Mouse (Mus musculus): ENCODE measurements at regions not wholly inside any gene's neighbourhood (a gene's known extent, or its start where the extent isn't known, plus 50 kb on each side); places are given as distances from the start of the nearest gene placed in this dataset.

DNA sequence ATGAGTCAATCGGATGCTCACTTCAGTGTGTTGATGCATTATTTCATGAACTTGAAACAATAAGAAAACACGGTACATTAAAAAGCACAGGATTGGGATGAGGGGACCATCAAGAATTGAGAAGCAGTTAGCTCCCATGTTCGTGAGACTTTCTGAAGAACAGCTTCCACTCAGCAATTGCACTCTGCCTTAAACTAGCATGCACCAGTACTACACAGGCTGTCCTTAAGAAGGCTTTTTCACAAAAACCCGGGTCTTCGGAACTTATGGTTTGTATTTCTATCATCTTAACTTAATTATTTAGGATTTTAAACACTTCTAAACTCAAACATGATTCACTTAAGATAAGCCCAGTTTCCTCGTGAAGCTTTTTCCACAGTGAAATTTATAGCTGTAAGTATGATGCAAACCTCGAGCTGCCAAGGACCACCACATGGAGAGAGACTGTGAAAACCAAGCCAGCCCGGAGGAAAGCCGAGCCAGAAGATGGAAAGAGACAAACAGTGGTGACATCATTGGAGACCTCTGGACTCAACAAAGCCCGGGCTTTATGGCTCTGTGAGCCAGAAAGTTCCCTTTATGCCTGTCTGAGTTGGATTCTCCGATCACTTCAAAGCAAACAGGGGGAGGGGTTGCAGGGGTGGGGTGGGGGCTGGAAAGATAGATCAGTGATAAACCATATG, 162.7 kb upstream of the Atp2b1 start:
- no peak for DNase-seq (ENCODE audit: low spot score in 2 of 2)

DNA sequence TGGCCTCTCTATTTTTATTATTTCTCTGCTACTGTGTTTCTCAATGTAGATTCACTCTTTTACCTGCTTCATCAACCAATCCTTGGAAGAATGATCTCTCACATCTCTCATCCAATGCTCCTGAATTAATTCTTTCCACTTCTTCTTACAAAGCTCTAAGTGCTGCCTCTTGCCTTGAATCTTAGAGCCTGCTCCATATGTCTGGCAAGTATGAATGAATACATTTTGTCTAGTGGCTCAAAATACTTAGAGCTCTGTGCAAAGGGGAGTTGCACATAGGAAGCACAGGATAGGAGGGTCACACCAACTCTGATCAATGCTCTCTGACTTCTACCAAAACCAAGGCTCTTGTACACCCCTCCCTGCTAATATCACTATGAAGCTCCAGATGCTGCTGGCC, 153.1 kb upstream of the Atp2b1 start:
- no peak for DNase-seq (ENCODE audit: low spot score in 2 of 2)

DNA sequence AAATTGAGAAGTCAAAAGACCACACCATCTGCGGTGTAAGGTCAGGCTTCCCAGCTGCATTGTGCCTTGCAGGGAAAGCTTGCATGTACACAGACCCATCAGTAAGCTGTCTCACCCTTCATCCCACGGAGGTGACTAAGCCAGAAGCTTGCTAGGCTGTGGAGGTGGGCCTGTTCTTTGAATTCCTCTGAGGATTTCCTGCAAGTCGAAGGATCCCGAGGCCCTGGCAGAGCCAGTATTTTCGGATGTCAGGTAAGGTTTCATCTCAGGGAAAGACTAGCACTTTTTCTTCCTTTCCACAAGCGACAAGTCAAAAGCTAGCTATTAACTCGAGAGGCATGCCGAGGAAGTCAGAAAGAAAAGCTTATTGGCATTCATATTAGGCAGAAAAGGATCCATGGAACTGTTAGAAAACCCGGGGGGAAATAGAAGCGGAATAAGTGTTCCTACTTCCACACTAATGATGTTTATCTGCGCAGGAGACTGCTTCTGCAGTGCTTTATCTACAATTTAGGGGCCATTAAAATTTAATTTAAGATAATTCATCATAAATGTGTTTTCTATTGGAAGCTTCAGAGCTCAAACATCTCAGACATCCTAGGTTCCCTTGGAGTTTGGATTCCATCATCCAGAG, 148.3 kb upstream of the Atp2b1 start:
- no peak for DNase-seq (ENCODE audit: low spot score in 2 of 2)

DNA sequence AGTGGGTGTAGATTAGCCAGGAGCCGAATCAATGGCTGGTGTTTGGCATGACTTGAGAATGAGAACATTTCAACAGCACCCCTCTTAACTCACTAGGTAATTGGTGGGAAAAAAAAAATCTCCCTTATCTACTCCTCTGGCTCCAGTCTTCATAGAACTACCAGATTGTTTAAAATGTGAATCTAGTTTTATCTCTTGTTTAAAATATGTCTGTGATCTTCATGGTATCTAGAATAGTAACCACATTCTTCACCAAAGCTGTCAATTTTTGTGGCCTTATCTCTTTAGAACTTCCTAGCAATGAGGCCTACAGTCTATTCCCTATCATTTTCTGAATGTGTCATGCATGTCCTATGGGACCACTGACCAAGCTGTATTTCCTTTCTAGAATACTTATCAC, 134.4 kb upstream of the Atp2b1 start:
- no peak for DNase-seq (ENCODE audit: low spot score in 2 of 2)

DNA sequence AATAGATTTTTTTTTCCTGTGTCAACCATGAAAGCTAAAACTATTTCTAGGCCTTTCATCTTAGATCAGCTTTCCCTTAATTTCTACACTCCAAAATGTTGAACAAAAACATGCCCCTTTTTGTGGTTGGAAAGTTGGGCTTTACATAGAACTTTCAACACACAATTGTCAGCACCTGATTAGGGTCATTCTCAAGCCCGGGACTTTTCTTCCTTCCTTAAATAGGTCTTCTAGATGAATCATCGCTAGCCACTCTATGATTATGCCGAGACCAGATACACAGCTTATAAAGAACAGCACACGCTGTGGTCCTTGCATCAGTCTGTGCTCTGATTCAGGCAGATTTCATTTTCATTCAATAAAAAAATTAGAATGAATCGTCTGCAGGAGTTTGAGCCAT, 133.3 kb upstream of the Atp2b1 start:
- no peak for DNase-seq (ENCODE audit: low spot score in 2 of 2)

DNA sequence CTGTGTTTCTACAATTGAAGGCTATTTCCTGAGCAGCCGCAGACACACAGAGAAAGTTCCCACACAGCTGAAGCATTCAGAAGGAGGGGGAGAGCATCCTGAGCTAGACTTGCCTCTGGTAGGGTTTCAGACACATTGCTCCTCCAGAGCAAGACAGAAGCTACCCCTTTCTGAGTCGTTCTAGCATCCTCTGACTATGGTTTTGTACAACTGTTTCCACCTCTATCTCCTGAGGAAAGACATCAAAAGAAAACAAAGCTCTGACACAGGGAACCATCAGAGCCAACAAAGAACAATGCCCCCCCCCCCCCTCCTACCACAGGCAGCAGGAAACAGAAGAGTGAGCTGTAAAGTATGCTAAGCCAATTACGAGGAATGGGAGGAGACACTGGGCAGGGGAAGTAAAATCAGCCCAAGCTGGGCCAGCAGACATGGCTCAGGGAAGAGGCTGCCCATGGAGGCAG, 132.3 kb upstream of the Atp2b1 start:
- no peak for DNase-seq (ENCODE audit: low spot score in 2 of 2)

DNA sequence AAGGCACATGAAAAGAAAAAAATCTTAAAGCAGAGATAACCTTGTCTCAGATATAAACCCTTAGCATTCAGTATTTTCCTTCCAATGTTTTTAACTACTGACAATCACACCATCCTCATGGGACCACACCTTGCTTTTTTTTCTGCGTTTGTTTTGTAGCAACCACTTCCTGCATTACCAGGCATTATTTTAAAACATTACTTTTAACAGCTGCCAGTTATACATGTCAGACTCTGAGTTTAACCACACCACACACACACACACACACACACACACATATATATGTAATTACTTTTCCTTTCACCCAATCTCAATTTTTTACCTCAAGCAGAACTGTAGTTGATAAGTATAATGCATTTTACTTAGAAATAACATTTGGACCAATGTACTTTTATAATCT, 128.8 kb upstream of the Atp2b1 start:
- no peak for DNase-seq (ENCODE audit: low spot score in 2 of 2)

DNA sequence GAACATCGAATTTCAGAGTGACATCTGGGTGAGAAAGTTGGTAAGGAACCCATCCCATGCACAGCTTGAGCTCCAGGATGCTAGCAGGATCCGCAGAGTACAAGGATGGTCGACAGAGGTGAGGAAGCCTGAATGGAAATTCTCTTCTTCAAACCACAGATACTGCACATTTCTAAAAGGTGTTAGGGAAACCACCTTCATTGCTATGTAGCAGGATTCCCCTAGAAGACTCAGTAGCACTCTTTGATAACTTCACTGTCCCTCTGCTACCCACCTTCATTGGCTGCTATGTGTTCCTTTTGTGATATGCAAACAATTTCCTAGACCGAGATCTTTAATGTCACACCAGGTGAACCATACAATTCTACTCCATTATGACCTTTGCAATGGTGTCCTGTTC, 128.1 kb upstream of the Atp2b1 start:
- DNase-seq (ENCODE audit: low spot score in 2 of 2), result no peak

DNA sequence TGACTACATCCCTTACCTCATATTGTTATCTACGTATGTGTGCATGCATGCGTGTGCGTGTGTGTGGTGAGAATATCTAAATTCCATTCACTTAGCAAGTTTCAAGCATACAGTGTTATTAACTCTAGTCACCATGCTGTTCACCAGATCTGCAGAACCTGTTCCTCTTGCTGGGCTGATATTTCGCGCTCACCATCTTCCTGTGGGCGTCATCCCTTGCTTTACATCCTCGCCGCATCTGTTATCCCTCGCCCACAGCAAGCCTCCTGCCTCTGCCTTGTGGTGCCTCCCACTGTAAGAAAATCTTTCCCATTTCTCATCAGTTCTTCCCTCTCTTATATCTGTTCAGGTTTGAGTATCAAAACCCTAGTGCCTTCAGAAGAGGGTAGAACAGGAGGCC, 124.4 kb upstream of the Atp2b1 start:
- DNase-seq (ENCODE audit: low spot score in 2 of 2), result peak; percentile 19 to 32

DNA sequence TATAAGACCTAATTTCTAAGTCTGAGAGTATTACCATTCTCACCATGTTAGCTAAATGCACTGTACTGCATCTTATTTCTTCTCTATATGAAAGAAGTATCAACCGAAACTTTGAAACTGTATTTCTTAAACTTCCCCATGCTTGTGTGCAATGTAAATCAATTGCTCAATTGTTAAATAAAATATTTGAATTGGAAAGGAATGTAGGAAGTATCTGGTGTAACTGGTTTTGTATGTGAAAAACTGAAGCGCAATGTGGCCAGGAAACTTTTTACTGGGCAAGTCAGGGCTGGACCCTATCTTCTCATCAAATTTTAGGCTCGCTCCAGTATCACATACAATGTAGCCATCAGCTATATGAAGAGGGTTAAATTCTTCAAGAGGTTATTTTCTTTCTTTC, 123.8 kb upstream of the Atp2b1 start:
- no peak for DNase-seq (ENCODE audit: low spot score in 2 of 2)

DNA sequence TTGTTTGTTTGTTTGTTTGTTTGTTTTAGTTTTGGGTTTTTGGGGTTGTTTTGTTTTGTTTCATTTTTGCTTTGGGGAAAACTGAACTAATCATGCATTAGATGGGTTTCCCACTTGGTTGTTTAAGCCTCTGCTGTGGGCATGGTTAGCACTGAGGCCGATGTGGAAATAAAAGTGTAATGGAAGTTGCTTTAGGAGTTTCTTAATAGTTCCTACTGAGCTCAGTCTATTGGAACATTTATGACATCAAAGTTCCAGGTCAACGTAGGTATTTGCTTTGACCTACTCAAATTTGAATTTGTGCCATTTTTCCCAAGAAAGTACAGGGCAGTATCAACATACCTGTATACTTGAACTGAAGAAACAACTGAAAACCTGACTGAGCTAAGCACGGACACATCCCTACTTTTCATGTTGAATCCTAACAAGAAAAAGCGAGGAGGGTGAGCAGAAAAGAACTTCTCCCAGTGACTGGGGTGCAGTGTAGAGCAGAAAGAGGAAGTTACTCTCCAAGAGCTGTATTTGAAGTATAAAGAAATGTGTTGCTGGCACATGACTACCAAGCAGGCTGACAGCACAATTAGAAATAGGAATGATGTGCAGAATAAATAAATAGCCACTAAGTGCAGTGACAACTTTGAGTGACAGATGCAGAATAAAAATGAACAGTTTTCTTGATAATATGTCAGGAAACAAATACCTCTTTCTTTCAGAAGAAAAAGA, 122.0 kb upstream of the Atp2b1 start:
- no peak for DNase-seq (ENCODE audit: low spot score in 2 of 2)

DNA sequence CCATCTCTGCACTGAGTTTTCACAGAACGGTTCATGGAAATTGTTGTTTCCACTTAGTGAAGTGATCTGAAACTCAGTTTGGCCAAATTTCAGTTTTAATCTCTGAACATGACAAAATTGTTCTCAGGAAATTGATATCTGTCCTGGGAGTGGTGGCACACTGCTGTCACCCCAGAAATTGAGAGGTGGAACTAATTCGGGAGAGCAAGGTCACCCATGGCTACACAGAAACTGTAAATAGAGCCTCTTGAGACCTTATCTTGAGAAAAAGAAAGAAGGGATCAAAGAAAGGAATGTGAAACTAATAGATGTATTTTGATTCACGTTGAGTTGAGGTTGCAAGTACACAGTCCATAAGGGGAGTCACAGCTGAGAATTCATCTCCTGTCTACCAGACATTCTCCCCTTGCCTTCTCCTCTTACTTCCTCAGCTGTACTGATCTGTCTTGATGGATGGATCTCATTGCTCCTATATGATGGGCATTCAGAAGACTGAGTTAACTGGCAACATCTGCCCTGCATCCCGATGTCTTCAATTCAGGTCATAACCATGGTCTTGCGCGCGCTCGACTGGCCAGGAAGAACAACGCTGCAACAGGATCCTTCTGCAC, 120.2 kb upstream of the Atp2b1 start:
- no peak for DNase-seq (ENCODE audit: low spot score in 2 of 2)

DNA sequence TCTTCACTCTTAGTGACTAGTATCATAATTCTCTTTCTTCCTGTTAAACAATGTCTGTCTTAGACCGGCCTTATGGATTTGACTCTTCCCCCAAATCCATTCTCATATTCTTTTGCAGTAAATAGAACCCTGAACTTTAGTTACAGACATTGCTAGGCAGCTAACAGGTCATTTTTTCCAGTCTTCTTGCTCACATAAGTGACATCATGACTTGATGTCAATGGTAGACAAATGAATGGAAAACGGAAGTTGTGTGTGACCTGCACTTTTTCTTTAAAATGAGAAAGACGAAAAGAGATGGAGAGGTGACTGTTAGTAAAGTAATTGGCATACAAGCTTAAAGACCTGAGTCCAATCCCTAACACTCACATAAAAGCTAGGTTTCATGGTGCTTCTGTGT, 118.2 kb upstream of the Atp2b1 start:
- no peak for DNase-seq (ENCODE audit: low spot score in 2 of 2)

DNA sequence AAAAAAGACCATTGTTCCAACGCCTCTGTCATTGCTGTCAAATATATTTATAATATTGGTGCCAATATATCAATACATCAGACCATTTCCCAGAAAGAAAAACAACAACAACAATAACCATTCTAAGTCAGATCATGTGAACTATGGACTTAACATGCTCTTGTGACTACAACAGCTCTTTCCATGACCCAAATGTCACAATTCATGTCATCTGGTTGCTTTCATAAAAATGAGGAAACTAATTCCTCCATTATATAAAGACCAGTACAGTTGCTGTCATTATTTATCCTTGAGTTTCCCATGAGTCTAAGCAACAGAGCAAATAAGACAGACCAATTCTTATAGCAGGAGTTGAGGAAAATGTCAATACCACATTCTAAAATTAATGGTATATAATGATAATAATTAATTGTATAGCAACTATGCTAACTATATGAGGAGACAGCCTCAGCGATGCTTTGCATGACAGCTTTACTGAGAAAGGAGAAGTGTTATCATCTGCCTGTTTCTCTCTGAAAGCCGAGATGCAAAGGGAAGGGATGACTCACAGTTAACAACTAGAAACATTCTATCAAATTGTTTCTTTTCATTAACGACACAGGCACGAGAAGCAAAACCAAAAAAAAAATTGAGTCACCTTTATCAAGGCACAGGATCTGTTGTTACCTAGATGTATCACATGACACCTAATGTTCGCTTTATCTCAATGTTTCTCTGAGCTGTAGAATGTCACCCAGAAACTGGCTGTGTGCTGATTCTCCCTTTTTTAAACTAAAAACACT, 115.4 kb upstream of the Atp2b1 start:
- no peak for DNase-seq (ENCODE audit: low spot score in 2 of 2)

DNA sequence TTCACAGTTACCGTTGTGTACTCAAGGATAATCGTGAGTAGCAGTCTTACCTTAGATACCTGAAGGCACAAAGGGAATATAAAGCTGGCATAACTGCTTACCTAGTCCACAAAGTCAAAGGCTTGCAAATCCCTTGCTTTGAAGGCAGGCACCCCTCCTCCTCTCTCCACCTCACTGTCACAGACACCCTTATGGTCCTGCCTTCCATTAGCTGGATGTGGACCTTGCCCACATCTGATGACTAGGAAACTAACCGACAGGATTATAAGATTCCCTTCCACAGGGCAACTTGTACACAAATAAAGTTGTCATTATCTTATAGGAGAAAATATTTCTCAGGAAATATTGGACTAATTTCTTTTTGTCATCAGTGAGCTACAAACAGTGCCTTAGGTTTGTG, 114.4 kb upstream of the Atp2b1 start:
- no peak for DNase-seq (ENCODE audit: low spot score in 2 of 2)

DNA sequence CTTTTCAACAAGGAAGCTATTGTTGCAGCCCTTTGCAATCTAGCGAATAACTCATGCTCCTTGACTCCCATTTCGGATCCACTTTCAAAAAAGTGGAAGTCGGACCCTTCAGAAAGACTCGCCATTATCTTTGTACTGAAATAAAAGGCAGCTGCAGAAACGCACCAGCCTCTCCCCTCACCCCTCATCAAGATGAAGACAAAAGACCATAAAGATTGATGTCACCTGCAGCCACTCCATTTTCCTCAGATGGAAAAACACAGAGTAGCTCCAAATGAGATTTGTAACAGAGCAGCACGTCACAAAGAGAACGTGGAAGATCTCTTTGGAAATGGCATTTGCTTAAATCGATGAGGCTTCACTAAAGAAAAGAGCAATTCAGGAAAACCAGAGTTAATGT, 113.3 kb upstream of the Atp2b1 start:
- no peak for DNase-seq (ENCODE audit: low spot score in 2 of 2)

DNA sequence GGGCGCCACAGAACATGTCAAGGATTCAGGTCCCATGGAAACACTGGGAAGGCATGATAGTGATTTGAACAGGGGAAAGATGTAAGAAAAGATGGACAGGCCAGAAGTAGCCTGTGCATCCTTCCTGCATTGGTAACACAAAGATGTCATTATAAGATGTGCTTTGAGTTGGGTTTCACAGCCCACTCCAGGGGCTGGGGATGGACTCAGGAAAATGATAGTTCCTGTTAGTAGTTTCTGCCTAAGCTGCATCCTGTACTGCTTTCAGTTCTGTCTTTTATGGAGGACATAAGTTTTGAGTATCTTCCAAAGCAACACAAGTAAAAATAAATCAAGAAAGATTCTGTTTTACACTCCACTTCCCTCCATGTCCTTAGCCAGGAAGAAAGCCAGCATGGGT, 109.2 kb upstream of the Atp2b1 start:
- DNase-seq (ENCODE audit: low spot score in 2 of 2), result no peak

DNA sequence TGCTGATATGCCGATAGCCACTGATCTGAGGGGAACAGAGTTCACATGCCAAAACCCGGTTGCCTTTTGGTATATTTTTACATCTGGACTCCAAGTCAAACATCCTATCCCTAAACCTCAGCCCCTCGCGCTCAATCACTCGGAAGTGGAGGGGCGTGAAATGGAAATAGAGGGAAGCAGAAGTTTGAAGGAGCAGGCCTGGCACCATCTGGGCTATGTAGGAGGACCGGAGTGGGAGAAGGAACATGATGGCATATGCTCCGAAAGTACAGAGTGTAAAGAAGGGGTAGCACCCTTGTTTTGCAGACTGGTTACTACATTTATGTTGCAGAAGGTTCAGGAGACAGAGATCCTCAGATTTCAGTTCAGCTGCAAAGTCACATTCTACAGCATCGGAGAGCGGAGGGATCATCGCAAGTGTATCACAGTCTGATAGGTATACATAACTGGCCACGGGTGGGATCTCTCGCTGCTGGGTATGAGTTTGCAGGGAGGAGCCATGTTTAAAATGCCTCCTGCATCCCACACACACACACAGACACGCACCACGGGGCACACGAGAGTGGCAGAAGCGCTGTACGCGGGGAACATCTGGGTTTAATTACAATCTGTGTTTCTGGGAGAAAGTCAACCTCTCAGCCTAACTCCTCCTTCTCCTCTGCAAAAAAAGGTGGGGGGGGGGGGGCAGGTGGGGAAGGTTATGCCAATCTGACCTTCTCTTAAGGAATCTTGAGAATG, 107.2 kb upstream of the Atp2b1 start:
- DNase-seq (ENCODE audit: low spot score in 2 of 2), result peak; percentile 79 to 85

DNA sequence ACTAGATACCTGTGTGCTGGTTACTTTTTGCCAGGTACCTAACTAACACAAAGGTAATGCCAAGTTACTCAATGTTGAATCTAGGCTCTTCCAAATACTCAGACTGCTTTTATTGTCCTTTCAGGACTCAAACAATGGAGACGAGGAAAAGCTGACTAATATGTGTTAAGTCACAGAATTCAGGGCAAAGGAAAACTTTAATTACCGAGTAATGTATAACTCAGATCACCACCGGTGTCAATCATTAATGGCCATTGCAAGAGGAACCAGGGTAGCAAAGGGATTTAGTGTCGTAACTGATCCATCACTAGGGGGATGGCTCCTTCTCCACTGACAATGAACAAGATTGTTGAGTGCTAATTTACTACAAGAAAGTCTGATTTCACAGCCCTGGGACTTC, 105.6 kb upstream of the Atp2b1 start:
- DNase-seq (ENCODE audit: low spot score in 2 of 2), result no peak

DNA sequence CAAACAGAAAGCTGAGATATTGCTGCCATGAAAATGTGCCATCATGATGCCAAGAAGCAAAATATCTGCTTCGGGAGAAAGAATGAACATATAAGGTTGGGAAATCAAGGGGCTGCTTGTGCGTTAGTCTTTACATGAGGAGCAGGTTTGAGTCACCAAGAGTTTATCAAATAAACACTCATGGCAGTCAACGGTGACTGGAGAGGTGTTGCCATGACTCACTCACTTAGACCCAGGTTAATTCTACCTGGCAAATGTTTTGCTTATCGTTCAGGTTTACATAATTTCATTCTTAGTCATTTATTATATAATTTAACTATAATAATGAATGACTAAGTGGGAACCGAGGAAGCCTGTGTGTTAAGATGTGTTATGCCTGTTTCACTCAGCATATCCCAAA, 85.2 kb upstream of the Atp2b1 start:
- DNase-seq (ENCODE audit: low spot score in 2 of 2), result no peak

DNA sequence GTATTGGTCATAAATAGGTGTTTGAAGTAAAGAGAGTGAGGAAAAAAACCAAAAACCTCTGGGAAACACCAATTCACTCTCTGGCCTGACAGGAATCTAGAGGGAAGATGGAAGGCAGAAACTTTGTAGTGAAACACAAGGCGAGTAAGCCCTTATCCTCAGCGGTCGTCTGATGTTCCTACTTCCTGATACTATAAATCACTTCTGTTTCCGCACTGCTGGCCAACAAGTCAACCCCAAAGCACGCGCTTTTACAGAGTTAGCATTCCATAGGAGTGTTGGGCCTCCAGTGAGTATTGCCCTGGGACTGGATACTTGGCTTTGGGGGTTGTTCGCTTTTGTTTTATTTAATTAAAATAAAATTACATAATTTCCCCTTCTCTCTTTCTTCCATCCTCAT, 82.7 kb upstream of the Atp2b1 start:
- DNase-seq (ENCODE audit: low spot score in 2 of 2), result no peak

Measured in frontal cortex, postnatal 36 days (tissue).